Mouse (Mus musculus) midbrain, embryonic 10.5 days (tissue): Measurements from ENCODE around the gene Fsip1. TPM values are rescaled to one million over a fixed set of nuclear protein-coding genes. Genes with fewer than 3 reads are reported as not detected.
"Not testable (repeated sequence)": the region's sequence is repeated elsewhere in the genome, so short reads cannot be mapped to it uniquely, and the experiment has no call there.

ENCODE experiments used
- DNase-seq: peaks from one replicate; pipeline ENCODE4 v3.0.0-alpha.2; 2017; ENCODE audit warnings: low spot score
- H3K27ac ChIP-seq: fragments of 300-500 bp; sonication (generic); replicated peaks from 2 replicates; pipeline ENCODE4 v1.5.1; 2016; ENCODE audit warnings: mild to moderate bottlenecking
- H3K27me3 ChIP-seq: fragments of 300-500 bp; sonication (generic); 2 replicates; pipeline ENCODE4 v1.6.1; 2016; ENCODE audit warnings: low read depth, mild to moderate bottlenecking; ENCODE audit not compliant: poor library complexity, severe bottlenecking
- H3K36me3 ChIP-seq: fragments of 300-500 bp; sonication (generic); 2 replicates; pipeline ENCODE4 v1.6.1; 2016; ENCODE audit warnings: mild to moderate bottlenecking, moderate library complexity
- H3K4me1 ChIP-seq: fragments of 300-500 bp; sonication (generic); 2 replicates; pipeline ENCODE4 v1.6.1; 2016
- H3K4me3 ChIP-seq: fragments of 300-500 bp; sonication (generic); 2 replicates; pipeline ENCODE4 v1.5.1; 2016; ENCODE audit warnings: mild to moderate bottlenecking, moderate library complexity
- H3K9me3 ChIP-seq: fragments of 300-500 bp; sonication (generic); replicated peaks from 2 replicates; pipeline ENCODE4 v1.6.1; 2016; ENCODE audit warnings: mild to moderate bottlenecking
- WGBS: fragments of 180-500 bp; shearing (Covaris S2); methylation state at CpG from one replicate; pipeline ENCODE4 v1.1.7; 2016; 5-methylcytosine and 5-hydroxymethylcytosine counted together
- polyA plus RNA-seq: library from polyadenylated mRNA; unstranded; fragments of >200 nt; fragmentation: Nextera tagmentation; extraction: Ambion mirVana; gene quantifications from 2 replicates; pipeline ENCODE4 v1.2.1, GENCODE M21; 2016

The Fsip1 gene
- polyA plus RNA-seq, 1 experiment from 2014 or later = 3.0 TPM

GRCm38 (mm10) chr2:118160991-118161390, 95.8 kb downstream of the Fsip1 start:
- no peak for DNase-seq
- no peaks in the 10 kb centered on the region for H3K27me3 ChIP-seq
- peaks cover 63% of the 10 kb centered on the region for H3K4me1 ChIP-seq
- H3K4me3 ChIP-seq = no peak overlapping the region
- 63% methylated on average over 2 of the region's 2 CpGs for WGBS
- peak overlapping the region; percentile 85 for H3K27ac ChIP-seq
- no peaks in the 10 kb centered on the region for H3K9me3 ChIP-seq
- no peaks in the 10 kb centered on the region for H3K36me3 ChIP-seq

GRCm38 (mm10) chr2:118160547-118160946, 96.2 kb downstream of the Fsip1 start:
- Histone ChIP-seq H3K27me3 (no peaks in the 10 kb centered on the region), H3K9me3 (no peaks in the 10 kb centered on the region), H3K27ac (peak overlapping the region; percentile 85), H3K4me1 (peaks cover 59% of the 10 kb centered on the region), H3K36me3 (no peaks in the 10 kb centered on the region), H3K4me3 (peak overlapping the region; percentile 11; the same call in 1 of the 2 replicates)
- 14% methylated on average over 6 of the region's 6 CpGs for WGBS
- DNase-seq = peak; percentile 55

GRCm38 (mm10) chr2:118159126-118159525, 97.6 kb downstream of the Fsip1 start:
- Histone ChIP-seq H3K4me1 (peaks cover 54% of the 10 kb centered on the region), H3K9me3 (no peaks in the 10 kb centered on the region), H3K27ac (peak overlapping the region; percentile 85), H3K4me3 (no peak overlapping the region), H3K36me3 (no peaks in the 10 kb centered on the region), H3K27me3 (no peaks in the 10 kb centered on the region)
- DNase-seq = peak; percentile 26
- 76% methylated on average over 6 of the region's 6 CpGs for WGBS

- no peaks in the 10 kb centered on the region for H3K27me3 ChIP-seq
- peaks cover 51% of the 10 kb centered on the region for H3K4me1 ChIP-seq
- H3K4me3 ChIP-seq = no peak overlapping the region
- H3K9me3 ChIP-seq = no peaks in the 10 kb centered on the region
- WGBS = 90% methylated on average over 3 of the region's 3 CpGs
- H3K36me3 ChIP-seq = no peaks in the 10 kb centered on the region
- no peak for DNase-seq
- peak overlapping the region; percentile 28; the same call in 1 of the 2 replicates for H3K27ac ChIP-seq
These were observed 98.7 kb downstream of the Fsip1 start for GRCm38 (mm10) chr2:118158095-118158494.

- H3K4me3 ChIP-seq = no peak overlapping the region
- DNase-seq = no peak
- no peaks in the 10 kb centered on the region for H3K36me3 ChIP-seq
- peaks cover 9% of the 10 kb centered on the region for H3K4me1 ChIP-seq
- no peaks in the 10 kb centered on the region for H3K27me3 ChIP-seq
- WGBS = 86% methylated on average over 12 of the region's 12 CpGs
- H3K27ac ChIP-seq = peak overlapping the region; percentile 33; the same call in 1 of the 2 replicates
- no peaks in the 10 kb centered on the region for H3K9me3 ChIP-seq
These were observed 106.8 kb downstream of the Fsip1 start for GRCm38 (mm10) chr2:118149855-118150563.

GRCm38 (mm10) chr2:118148321-118149142, 108.2 kb downstream of the Fsip1 start:
- Histone ChIP-seq H3K27ac (no peak overlapping the region), H3K4me1 (peaks cover 9% of the 10 kb centered on the region), H3K27me3 (no peaks in the 10 kb centered on the region), H3K9me3 (no peaks in the 10 kb centered on the region), H3K36me3 (no peaks in the 10 kb centered on the region), H3K4me3 (no peak overlapping the region)
- 70% methylated on average over 4 of the region's 4 CpGs for WGBS
- no peak for DNase-seq

GRCm38 (mm10) chr2:118147749-118148148, 109.0 kb downstream of the Fsip1 start:
- 73% methylated on average over 3 of the region's 3 CpGs for whole genome bisulfite sequencing
- not testable (repeated sequence) for H3K4me3 ChIP-seq, DNase-seq, H3K27ac ChIP-seq, H3K9me3 ChIP-seq, H3K36me3 ChIP-seq, H3K27me3 ChIP-seq, H3K4me1 ChIP-seq

- Histone ChIP-seq H3K4me1 (no peaks in the 10 kb centered on the region; the same call in 1 of the 2 replicates), H3K36me3 (no peaks in the 10 kb centered on the region), H3K9me3 (no peaks in the 10 kb centered on the region), H3K4me3 (no peak overlapping the region), H3K27me3 (no peaks in the 10 kb centered on the region), H3K27ac (no peak overlapping the region)
- WGBS = 87% methylated on average over 10 of the region's 10 CpGs
- DNase-seq = no peak
These were observed 115.1 kb downstream of the Fsip1 start for GRCm38 (mm10) chr2:118141651-118142050.

GRCm38 (mm10) chr2:118139261-118139660, 117.5 kb downstream of the Fsip1 start:
- Histone ChIP-seq H3K27ac (no peak overlapping the region), H3K36me3 (no peaks in the 10 kb centered on the region), H3K4me1 (no peaks in the 10 kb centered on the region; the same call in 1 of the 2 replicates), H3K27me3 (no peaks in the 10 kb centered on the region), H3K4me3 (no peak overlapping the region), H3K9me3 (no peaks in the 10 kb centered on the region)
- no peak for DNase-seq
- 89% methylated on average over 6 of the region's 6 CpGs for WGBS

- no peak overlapping the region for H3K4me3 ChIP-seq
- DNase-seq = no peak
- 94% methylated on average over 2 of the region's 2 CpGs for WGBS
- no peak overlapping the region for H3K27ac ChIP-seq
- no peaks in the 10 kb centered on the region for H3K27me3 ChIP-seq
- H3K9me3 ChIP-seq = no peaks in the 10 kb centered on the region
- H3K4me1 ChIP-seq = no peaks in the 10 kb centered on the region; the same call in 1 of the 2 replicates
- no peaks in the 10 kb centered on the region for H3K36me3 ChIP-seq
These were observed 119.0 kb downstream of the Fsip1 start for GRCm38 (mm10) chr2:118137776-118138175.

GRCm38 (mm10) chr2:118137071-118137470, 119.7 kb downstream of the Fsip1 start:
- no peak for DNase-seq
- Histone ChIP-seq H3K9me3 (no peaks in the 10 kb centered on the region), H3K27ac (no peak overlapping the region)

GRCm38 (mm10) chr2:118128313-118128712, 128.5 kb downstream of the Fsip1 start:
- Histone ChIP-seq H3K27ac (no peak overlapping the region), H3K9me3 (no peaks in the 10 kb centered on the region), H3K4me3 (no peak overlapping the region), H3K27me3 (no peaks in the 10 kb centered on the region), H3K36me3 (peaks cover 27% of the 10 kb centered on the region), H3K4me1 (peaks cover 27% of the 10 kb centered on the region)
- WGBS = 84% methylated on average over 3 of the region's 3 CpGs
- DNase-seq = no peak

More at GRCm38 (mm10) chr2:118137071-118137470, 119.7 kb downstream of the Fsip1 start:
- Histone ChIP-seq H3K27me3 (no peaks in the 10 kb centered on the region), H3K36me3 (no peaks in the 10 kb centered on the region), H3K4me1 (no peaks in the 10 kb centered on the region; the same call in 1 of the 2 replicates), H3K4me3 (no peak overlapping the region)
- 91% methylated on average over 9 of the region's 9 CpGs for WGBS
